Mouse (Mus musculus) cerebellum, adult (tissue): ENCODE measurements around the gene Nup210.
"Not testable (repeated sequence)": the region's sequence is repeated elsewhere in the genome, so short reads cannot be mapped to it uniquely, and the experiment has no call there.

Experiments used
- ATAC-seq: cut with Nextera tagmentation; 2 replicates; pipeline ENCODE4 v1.9.2; 2017; ENCODE audit warnings: mild to moderate bottlenecking, moderate library complexity, mixed read lengths; ENCODE audit not compliant: insufficient number of reproducible peaks, low FRiP score, low TSS enrichment

The Nup210 gene

GRCm38 (mm10) chr6:91145056-91145455, 28.4 kb upstream of the Nup210 start:
- ATAC-seq: no peak

GRCm38 (mm10) chr6:91139846-91140245, 23.2 kb upstream of the Nup210 start:
- peak; percentile 33; the same call in 1 of the 2 replicates for ATAC-seq

- no peak for ATAC-seq
Measured at GRCm38 (mm10) chr6:91137343-91137956, 20.8 kb upstream of the Nup210 start.

GRCm38 (mm10) chr6:91130856-91131255, 14.2 kb upstream of the Nup210 start:
- ATAC-seq: no peak

GRCm38 (mm10) chr6:91128996-91129395, 12.4 kb upstream of the Nup210 start:
- no peak for ATAC-seq

DNA sequence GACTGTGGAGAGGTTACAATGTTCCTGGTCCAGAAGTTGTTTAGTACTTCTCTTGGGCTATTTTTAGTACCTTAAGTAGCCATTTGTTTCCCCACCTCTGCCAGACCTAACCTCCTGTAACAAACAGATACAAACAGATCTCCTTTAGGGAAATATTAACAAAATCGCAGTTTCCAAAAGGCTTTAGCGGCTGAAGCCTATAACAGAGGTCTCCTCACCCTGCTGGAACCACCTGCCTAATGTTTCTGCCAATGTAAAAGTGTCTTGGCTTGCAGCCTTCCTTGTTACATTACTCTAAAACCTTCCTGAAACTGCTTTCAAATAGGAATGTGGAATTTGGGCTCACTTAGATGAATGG, 8.6 kb upstream of the Nup210 start:
- ATAC-seq: no peak

GRCm38 (mm10) chr6:91124286-91125227, 7.9 kb upstream of the Nup210 start:
- ATAC-seq: no peak

DNA sequence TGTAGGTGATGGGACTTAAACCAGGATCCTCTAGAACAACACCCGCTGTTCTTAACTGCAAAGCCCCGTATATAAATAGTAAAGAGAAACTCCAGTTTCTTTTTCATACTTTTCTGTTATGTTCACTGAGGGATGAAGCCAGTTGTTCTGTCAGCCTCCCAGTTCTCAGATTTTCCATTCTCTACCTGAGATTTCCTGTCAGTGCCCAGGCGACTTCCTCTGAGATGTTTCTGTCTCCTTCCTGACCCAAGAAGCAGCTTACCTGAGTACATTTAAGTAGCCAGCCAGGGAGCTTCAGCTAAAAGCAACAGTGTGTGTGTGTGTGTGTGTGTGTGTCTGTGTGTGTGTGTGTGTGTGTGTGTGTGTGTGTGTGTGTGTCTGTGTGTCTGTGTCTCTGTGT, 6.8 kb upstream of the Nup210 start:
- no peak for ATAC-seq

GRCm38 (mm10) chr6:91121089-91121488, 4.5 kb upstream of the Nup210 start:
- ATAC-seq: not testable (repeated sequence)

DNA sequence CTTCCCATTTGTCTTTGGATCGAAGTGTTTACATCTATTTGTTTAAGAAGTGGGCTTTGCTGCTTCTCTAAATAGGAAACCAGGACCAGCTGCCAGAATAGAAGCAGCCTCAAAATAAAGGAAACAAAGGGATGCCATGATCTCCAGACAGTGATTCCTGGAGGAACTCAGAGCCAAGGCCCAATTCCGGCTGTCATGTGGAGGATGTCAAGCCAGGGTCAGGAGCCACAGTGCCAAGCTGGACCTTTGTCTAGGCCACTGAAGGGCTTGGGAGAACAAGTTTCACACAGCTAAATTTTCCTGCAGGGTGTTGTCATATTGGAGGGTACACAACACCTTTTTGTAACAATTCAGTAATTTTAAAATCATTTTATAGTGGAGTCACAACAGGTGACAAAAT, 3.6 kb upstream of the Nup210 start:
- ATAC-seq: no peak

DNA sequence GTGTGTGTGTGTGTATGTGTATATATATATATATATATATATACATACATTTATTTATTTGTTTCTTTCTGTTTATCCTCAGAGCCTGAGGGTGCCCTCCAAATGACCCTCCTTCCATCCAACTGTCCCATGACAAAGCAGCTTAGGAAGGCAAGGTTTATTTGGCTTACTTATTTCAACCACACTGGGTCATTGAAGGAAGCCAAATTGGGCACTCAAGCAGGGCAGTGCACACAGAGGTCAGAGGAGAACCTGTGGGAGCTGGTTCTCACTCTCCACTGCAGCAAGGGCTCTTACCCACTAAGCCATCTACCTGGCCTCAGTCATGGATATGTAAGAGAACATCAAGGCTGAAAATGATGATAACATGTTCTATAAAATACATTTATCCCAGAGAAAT, 1.9 kb upstream of the Nup210 start:
- no peak for ATAC-seq

DNA sequence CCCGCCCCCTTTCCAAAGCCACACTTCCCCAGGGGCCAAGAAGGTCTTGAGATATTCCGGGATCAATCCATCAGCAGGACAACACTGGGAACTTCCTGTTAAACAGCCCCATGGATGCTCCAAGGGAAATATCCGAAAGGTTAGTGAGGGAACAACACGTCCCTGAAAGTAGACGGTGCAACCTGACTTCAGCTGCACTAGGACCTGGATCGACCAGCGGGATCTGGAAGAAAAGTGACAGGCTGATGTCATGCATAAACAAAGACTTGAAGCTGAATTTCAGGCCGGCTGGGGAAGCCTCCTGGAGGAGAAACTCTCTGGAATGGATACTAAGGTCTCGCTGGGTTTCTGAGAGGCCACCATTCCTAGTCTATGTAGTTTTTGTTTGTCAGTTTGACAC, 520 bp upstream of the Nup210 start:
- peak; percentile 16; the same call in 1 of the 2 replicates for ATAC-seq

GRCm38 (mm10) chr6:91115863-91116243, 776 bp downstream of the Nup210 start:
- peak; percentile 3; the same call in 1 of the 2 replicates for ATAC-seq

GRCm38 (mm10) chr6:91115158-91115557, 1.5 kb downstream of the Nup210 start:
- ATAC-seq: no peak

DNA sequence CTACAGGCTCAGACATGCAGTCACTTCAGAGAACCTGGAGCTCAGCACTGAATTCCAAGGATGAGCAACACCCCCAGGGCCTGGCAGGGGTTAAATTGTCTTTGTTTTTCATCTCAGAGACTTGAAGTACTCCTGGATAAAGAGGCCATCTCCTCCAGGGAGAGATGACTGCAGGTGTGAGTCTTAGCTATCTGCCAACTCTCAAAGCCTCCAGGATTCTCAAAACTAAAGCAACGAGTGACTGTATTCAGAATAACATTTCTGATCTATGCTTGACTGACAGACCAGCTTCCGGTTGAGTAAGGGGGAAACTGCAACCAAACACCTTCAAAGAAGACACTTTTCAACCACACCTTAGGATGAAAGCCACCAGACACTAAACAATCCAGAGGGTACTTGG, 1.9 kb downstream of the Nup210 start:
- no peak for ATAC-seq

- ATAC-seq: no peak
Measured at GRCm38 (mm10) chr6:91111954-91112252, 4.7 kb downstream of the Nup210 start.

GRCm38 (mm10) chr6:91111141-91111953, 5.3 kb downstream of the Nup210 start:
- no peak for ATAC-seq

GRCm38 (mm10) chr6:91110323-91111020, 6.2 kb downstream of the Nup210 start:
- no peak for ATAC-seq

- ATAC-seq: no peak
Measured at GRCm38 (mm10) chr6:91109489-91109888, 7.1 kb downstream of the Nup210 start.

DNA sequence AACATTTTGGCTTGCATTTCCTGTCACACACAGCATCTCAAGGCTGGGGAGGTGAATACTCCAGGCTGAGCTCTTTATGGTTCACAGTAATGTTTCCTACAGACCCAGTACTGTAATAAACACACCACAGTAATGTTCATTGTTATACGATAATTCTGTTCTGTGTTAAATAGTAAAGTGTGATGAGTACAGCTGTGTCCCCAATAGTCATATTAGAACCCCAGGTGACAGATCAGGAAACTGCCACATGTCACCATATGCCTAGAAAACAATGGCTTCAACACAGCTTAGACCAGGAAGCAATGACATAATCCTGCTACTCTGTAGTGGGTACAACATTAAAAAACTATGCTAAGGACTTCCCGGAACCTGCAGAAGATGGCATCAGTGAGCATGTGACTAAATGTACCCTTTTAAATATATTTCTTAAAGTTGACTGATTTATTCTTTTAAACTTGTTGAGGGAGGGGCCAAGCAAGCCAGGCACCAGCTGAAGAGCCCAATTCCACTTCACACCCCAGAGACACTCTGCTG, 7.6 kb downstream of the Nup210 start:
- ATAC-seq: no peak
